Mouse (Mus musculus) retina, embryonic 14.5 days (tissue): ENCODE measurements around the gene Neo1.

ENCODE experiments used
- DNase-seq: peaks from one replicate; pipeline ENCODE4 v3.0.0-alpha.2; 2015; ENCODE audit warnings: low spot score

Gene Neo1

DNA sequence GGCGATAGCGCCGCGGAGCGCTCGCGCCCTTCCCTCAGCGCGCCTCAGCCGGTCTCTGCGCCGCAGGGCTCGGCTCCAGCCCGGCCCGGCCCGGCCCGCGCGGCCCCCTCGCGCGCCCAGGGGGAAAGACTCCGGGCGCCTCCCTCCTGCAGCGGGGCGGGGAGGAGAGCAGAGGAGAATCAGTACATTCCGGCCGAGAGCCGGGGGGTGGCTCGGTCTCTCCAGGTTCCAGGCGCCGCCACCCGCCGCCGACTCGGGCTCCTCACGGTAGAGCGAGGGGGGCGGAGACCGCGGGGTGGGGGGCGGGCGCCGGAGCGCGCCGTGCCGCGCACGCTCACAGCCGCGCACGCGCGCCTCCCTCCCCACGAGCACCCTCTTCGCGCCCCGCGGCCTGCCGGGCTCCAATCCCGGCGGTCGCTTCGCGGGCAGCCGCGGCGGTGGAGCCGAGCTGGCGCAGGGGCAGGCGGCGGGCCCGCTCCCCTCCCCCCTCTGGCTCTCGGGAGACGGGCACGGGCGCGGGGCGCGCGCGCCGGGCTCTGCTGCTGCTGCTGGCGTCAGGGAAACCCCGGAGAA is at the start of gene Neo1:
Neo1 (minus strand) TSS at position 283 of the 573 bp plus-strand sequence.
- DNase-seq, result peak; percentile 95

DNA sequence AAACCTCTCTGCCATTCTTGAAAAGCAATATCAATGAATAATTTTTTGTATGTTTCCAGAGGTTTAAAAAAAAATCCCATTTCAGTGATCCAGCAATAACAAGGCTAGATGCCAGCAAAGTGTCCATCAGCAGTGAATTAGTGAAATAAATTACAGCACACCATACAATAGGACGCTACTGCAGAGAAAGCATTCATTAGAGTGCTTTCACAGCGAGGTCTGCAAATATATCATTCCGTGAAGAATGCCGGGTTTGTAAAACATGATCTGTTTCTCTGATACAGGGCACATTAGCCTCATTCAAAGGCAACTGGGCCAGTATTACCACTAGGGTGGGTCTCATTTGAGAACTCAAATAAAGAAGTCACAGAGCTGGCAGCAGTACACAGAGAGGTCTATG is 39.4 kb upstream of the Neo1 start:
- DNase-seq, result no peak

DNA sequence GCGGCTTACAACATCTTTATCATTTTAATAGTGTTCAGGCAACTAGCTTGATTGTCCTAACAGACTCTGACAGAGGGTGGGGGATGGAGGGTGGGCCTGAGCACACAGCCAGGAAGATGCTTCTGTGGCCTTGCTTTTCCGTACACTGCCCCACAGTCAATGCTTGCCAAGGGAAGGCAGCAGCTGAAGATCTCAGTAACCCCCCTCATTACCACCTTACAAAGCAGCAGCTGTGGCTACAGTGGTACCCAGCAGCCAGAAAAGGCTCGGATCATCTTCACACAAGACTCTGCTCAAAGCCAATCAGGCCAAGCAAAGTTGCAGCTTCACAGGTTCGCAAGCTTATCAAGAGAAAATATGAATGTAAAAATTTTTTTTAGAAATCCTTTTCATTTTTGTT is 37.6 kb upstream of the Neo1 start:
- no peak for DNase-seq

DNA sequence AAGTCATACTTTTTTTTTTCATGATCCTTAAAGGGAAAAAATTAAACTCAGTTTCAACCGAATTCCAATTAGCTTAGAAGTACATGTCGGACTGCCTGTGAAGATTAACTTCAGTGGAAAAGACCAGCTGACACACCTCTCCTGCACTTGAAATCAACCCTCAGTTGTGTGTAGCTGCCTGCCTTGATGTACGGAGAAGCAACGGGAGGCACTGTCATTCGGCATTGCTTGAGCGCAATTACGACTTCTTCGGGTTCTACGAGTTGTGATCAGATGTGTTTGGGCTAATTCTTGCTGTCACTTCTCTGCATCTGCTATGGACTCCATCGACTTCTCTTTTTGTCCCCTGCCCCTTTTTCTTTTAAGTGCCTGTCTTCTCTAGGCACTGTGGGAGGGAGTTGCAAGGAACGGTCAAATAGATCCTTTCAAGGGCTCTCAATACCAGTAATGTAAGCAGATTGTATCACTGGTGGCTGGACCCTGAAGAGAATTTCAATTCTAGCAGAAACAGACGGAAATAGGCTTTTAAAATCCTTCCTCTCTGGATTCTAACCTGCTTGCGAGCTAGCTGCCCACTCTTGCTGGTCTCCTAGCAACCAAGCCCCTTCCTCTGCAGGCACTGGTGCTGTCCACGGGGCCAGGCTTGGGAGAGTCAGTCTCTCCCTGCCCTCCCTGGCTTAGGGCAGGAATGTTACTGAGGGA is 36.0 kb upstream of the Neo1 start:
- DNase-seq, result peak; percentile 68

DNA sequence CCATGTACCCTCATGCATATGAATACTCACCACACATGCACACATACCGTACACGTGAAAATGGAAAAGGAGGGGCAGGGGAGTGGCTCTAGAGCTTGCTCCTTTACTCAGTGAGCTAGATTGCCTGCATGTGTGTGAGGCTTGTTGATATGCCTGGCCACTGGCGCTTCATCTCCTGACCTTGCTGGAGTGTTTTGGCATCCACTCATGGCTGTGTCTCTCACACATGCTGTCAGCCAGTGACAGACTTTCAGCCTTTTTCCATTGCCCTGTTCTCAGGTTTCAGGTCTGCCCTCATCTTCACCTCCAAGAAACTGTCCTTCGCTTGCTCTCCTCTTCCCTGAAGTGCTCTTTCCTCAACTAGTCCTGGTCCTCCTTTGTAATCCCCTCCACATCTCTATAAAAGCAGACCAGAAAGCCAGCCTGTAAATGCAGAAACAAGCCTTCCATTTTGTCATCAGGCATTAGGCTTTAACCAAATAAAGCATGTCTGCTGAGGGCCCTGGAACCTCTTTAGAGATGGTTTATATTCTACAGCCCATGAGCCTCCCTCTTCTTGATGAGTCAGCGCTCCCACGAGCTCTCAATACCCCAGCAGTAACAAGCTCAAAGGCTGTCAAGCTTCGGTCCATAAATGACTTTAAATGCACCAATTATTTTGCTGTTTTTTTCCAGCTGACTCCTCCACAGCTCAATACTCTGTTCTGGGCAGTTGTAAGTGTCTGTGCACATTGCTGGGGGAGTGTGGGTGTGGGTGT is 35.2 kb upstream of the Neo1 start:
- DNase-seq, result peak; percentile 44

DNA sequence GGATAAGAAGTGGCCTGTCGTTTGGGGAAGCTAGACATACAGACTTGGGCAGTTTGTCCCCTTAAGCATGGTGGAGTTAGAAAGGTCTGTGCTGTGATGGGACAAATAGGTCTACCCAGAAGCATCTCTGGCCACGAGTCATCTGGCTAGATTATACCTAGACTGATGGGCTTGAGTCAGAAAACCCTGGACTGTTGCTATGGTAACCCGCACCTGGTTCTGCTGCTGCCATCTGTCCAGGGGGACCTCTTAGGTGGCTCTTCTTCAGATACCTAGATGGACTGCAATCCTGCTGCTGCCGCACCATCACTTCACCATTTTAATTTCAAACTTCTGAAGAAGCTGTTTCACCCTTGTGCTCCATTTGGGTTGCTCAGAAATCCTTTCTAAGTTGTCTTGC is 34.0 kb upstream of the Neo1 start:
- DNase-seq, result no peak

DNA sequence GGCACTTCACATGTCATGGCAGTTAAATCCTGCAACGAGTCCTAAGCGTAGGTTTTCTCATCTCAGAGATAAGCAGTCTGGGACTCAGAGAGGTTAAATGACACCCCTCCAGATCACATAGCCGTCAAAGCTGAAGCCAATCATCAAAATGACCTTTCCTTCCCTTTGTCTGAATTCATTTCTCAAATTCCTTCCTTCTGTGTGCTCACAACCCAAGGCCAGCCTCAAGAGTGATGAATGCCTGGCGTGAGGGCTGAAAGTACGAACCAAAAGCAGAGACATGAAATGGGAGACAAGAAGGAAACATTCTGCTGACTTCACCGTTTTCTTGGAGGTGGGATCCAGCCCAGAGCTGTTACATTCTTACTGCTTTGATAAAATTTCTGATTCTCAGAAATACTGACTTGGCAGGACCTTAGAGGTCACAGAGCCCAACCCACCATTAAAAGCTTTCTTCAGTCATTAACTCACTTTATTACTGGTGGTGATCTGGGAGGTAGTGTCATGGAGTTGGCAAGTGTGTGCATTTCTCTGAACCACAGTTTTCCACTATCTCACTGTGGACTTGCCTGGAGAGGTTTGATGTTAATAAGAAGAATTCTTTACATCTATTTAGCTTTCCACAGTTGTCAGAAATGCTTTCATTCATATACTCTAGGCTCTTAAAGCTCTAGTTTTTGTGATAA is 29.5 kb upstream of the Neo1 start:
- no peak for DNase-seq

DNA sequence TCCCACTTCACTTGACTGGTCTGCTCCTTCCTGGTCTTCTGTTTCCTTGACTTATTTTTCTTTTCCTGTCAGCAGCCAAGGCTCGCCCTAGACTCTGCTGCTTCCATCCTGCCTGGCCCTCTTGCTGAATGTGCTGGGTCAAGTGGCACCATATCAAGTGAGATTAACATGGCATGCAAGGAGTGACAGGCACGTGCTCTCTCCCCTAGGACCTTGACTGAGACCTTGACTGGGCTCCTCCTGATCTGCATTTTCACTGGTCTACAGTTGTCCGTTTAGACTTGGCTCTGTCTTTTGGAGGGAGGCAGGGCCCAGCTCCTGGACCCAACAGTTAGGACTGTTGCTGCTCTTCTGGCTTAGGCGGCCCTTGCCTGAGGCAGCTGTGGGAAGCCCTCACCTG is 26.2 kb upstream of the Neo1 start:
- DNase-seq, result no peak

DNA sequence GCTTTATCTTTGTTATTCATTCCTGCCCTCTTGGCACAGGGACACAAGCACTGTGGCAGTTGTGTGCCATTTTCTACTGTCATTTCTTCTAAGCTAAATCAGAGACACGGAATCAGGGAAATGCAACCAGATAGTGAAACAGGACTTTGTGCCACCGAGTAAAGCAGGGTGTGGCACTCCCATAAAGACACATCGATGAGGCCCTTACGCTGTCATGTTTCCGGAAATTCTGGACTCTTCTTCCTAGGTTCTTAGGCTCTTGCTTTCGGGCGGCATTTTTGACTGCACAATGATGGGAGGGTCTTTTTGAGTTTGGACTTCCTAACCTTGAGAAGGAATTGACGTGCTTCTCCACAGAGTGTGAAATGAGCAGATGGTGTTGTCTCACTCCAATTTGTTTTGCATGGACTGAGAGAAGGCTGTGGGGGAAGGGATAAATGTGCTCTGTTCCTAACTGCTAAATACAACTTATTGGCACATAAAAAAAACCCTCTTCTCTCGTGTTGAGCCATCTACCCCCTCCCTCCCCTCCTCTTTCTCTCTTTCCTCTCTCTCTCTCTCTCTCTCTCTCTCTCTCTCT is 23.9 kb upstream of the Neo1 start:
- no peak for DNase-seq

DNA sequence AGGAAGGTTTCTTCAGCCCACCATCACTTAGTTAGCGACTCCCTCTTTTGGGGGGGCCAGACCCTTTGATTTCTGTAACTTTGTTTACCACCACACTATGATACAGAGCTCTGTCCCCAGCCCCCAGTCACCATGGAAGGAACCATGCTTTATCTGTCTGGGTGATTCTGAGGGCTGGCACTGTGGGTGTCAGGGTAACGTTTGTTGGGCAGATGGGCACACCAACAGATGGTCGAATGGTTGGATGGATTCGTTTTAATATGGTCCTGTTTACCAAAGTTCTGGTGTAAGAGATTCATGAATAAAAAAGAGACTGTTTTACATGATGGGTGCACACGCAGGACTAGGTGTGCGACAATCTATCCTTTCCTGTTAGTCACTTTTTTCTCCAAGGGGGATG is 22.9 kb upstream of the Neo1 start:
- no peak for DNase-seq

DNA sequence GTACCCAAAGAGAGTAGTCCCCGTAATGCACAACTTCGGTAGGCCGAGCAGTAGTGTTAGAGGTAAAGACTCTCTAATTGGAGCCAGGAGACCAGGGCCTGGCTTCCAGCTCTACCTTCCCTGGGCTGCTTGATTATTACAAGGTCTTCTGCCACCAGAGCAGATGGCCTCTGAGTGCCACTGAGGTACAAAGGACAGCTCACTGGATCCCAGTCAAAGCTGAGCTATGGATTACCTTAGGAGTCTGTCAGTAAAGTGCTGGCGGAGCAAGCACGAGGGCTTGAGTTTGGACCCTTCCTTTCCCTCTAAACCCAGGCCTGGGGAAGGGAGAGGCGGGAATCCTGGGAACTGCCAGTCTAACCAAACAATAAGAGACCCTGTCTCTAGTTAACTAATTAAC is 21.8 kb upstream of the Neo1 start:
- no peak for DNase-seq

DNA sequence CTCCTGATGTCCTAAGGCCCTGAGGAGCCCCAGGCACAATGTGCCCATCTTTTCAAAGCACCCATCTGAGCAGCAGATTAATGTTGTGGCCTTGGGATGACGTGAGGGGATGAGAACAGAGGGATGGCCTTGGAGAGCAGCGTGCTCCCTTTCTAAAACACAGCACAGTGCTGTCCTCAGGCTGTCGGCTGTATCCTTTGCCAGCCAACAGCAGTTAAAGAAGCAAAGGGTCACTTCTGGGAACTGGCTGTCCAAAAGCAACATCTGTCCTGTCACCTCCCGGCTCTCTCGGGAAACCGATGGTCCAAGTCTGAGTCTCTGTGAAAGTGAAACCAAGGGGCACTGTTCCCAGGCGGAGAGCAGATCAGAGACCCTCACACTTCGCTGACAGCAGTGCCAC is 20.0 kb upstream of the Neo1 start:
- DNase-seq, result no peak

DNA sequence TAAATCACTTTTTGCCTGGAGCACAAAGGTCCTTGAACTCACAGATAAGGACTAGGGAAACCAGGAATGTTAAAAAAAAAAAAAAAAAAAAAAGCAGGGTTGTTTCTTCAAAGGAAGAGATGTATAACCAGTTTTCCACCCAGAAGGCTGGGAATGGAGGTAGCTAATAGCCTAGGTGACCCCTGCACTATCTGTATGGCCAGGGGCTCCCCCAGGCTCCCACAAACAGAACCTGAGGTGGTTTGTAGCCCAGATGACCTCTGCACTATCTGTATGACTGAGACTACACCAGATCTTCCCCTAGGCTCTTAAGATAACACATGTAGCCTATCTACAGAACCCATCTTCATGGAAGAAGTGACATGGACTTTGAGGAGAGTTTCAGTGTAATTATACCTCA is 5.6 kb upstream of the Neo1 start:
- DNase-seq, result no peak

DNA sequence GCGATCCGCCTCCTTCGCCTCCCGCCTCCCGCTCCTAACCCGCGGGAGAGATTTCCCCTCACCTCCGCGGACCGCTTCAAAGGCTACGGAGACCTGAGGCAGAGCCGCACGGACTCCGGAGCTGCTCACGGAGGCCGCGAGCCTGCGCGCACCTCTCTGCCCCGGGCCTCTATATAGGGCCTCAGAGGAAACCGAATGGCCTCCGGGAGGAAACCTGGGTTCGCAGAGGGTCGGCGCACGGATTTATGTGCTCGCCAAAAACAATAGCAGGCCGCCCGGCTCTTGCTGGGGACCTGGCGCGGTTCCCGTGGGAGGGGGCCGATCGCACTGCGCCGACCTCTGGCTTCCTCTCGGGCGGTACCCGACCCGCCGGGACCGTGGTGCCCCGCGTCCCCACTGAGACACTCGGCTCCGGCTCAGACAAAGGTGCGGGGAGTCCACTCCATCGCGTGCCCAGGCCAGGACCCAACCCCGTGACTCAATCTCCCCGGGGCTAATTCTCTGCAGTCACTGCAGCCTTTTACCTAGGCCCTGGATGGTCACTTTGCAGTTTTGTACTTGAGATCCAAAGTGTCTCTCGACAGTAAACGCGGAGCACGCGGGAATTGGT is 596 bp upstream of the Neo1 start:
- DNase-seq, result no peak

DNA sequence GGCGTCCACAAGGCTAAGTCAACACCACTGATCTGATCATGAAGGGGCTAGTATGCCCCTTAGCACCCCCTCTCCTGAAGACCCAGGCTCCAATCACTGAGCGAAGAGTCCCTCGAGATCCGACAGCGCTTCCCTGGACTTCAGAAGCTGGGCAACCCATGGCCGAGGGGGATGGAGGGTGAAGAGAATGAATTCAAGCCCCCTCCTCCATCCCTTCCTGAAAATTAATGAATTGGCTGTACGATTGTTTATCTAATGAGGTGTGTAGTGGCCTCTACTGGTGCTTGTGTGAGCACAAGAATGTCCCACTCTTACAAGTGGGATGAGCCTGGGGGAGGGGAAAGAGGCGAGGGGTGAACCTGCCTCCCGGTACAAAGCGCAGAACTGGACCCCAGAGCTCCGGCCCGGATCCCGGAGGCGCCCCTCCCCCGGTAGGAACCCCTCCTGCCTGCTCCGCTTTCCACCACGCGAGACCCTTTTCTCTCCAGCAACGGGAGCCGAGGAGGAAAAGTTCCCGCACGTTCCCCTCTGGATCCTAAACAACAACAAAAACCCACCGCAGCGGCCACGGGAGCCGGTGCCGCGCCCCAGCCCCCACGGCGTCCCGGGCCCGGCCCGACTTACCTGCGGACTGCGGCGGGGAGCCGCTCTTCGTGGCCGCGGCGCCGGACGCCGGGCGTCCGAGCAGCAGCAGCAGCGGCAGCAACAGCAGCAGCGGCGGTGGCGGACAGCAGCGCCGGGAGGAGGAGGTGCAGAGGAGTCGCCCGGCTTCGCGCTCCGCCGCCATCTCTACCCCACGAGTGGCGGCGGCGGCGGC is 691 bp downstream of the Neo1 start:
- DNase-seq, result peak; percentile 74

DNA sequence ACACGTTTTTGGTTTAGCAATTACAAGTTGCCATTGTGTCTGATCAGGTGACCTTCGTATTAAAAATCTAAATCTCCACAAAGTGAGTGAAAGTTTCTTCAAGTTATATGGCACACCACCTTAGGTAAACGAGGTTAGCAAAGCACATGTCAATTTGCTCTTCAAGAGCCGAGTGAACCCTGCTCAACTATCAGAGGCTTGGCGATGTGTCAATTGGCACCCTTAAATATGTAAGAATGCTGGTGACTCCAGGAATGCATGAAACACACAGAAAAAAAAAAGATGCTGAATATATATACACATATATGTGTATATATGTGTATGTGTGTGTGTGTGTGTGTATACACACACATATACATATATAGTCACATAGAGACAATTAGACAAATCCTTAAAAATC is 1.4 kb downstream of the Neo1 start:
- no peak for DNase-seq

DNA sequence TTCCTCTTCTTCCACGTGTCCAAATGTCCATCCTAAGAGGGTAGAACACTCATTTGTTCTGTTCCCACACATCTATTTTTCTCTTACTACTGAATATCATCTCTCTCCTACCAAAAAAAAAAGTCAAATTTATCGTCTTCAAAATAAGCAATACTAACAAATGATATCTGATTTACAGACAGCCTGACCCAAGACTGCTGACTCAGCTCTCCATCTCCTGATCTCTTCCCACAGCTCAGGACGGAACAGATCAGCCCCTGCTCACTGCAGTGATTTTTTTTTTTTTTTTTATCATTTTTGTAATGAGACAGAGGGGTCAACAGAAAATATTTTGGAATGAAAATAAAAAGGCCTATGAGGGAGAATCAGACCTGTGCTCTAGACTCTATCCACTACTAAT is 2.7 kb downstream of the Neo1 start:
- DNase-seq, result no peak

DNA sequence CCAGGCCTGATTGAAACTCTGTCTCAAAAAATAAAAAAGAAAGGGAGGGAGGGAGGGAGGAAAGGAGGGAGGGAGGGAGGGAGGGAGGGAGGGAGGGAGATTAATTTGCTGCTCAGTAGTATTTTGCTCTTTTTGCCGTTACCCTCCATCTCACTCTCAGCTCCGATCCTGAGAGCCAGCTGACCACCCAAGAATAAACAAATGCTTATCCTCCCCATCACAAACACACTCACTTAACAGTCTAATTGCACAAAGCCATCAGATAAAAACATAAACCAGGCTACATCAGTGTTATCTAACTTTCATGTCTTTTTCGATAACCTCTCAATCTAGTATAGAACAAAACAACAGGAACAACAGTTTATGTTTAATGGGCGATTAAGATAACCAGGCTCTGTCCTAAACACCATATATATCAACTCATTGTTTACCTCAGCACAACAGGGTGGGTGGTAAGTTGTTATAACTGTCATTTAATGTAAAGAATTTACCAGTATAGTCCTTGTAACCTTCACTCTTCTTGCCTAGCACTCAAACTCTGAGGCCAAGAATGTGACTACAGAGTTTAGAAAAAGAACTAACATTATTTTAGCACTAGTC is 11.9 kb downstream of the Neo1 start:
- DNase-seq, result no peak

DNA sequence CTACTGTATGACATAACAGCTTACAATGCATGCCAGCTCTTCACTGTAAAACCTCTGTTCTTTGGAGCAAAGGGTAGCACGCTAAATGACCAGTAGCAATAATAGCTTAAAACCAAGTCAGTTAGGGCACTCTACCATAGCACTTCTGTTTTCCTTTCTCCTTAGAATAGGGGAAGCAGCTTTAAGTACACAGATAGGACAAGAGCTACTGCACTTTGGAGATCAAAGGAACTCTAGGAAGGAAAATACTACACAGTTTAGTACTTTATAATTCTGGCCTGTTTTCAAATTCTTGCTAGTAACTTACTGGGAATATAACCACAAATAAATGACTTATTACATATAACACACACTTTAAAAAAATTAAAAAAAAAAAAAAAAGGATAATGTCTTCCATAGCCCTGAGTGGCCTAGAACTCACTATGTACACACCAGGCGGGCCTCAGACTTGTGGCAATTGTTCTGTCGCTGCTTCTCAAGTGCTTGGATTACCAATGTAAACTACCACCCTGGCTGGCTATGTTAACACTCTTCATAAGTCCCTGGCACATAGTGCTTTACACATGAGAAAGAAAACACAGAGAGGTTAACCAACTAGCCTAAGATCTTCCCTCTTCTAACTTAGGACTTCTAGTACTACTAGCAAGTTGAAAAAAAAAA is 20.1 kb downstream of the Neo1 start:
- DNase-seq, result no peak

DNA sequence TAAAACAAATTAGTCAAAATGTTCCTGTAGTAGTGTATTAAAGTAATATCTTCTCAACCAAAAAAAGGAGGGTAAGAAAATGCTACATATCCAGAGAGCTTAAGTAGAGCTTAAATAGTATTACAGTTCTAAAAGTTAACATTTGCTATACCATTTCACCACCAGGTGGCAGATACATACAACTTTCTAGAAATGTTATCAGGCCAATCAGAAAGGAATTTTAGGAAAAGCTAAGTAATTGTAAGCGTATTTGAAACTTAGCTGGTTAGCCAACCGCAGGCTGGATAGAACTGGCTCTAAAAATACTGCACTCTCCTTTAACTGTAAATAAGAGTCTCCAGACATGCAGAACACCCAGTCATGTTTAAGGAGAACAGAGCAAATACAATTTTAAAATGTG is 22.9 kb downstream of the Neo1 start:
- DNase-seq, result peak; percentile 88
